Mouse (Mus musculus): ENCODE measurements at regions not wholly inside any gene's neighbourhood (a gene's known extent, or its start where the extent isn't known, plus 50 kb on each side); places are given as distances from the start of the nearest gene placed in this dataset.

- no peak for DNase-seq
These were observed 156.3 kb downstream of the Grm4 start for GRCm38 (mm10) chr17:27364899-27365298.

- DNase-seq, result no peak
These were observed 156.9 kb downstream of the Grm4 start for GRCm38 (mm10) chr17:27364338-27364737.

GRCm38 (mm10) chr17:27363911-27364310 is 157.3 kb downstream of the Grm4 start:
- no peak for DNase-seq

GRCm38 (mm10) chr17:27362221-27362620 is 158.0 kb upstream of the Lemd2 start:
- no peak for DNase-seq

- no peak for DNase-seq
These were observed 157.1 kb upstream of the Lemd2 start for GRCm38 (mm10) chr17:27361362-27361761.

- DNase-seq, result no peak
These were observed 152.6 kb upstream of the Lemd2 start for GRCm38 (mm10) chr17:27356862-27357261.

- DNase-seq, result no peak
These were observed 151.4 kb upstream of the Lemd2 start for GRCm38 (mm10) chr17:27355717-27356116.

GRCm38 (mm10) chr17:27355056-27355455 is 150.8 kb upstream of the Lemd2 start:
- no peak for DNase-seq

GRCm38 (mm10) chr17:27349911-27350310 is 145.6 kb upstream of the Lemd2 start:
- no peak for DNase-seq

- no peak for DNase-seq
These were observed 145.2 kb upstream of the Lemd2 start for GRCm38 (mm10) chr17:27349432-27349831.

- DNase-seq, result no peak
These were observed 138.0 kb upstream of the Lemd2 start for GRCm38 (mm10) chr17:27341952-27342890.

GRCm38 (mm10) chr17:27339823-27340222 is 135.6 kb upstream of the Lemd2 start:
- DNase-seq, result no peak

- DNase-seq, result no peak
These were observed 135.0 kb upstream of the Lemd2 start for GRCm38 (mm10) chr17:27339261-27339660.

- DNase-seq, result no peak
These were observed 131.4 kb upstream of the Lemd2 start for GRCm38 (mm10) chr17:27335621-27336020.

- no peak for DNase-seq
These were observed 129.3 kb upstream of the Lemd2 start for GRCm38 (mm10) chr17:27333593-27333992.

- DNase-seq, result no peak
These were observed 128.9 kb upstream of the Lemd2 start for GRCm38 (mm10) chr17:27333141-27333540.

GRCm38 (mm10) chr17:27332076-27332475 is 127.8 kb upstream of the Lemd2 start:
- DNase-seq, result no peak

- DNase-seq, result no peak
These were observed 127.4 kb upstream of the Lemd2 start for GRCm38 (mm10) chr17:27331630-27332029.

GRCm38 (mm10) chr17:27329791-27330190 is 125.5 kb upstream of the Lemd2 start:
- DNase-seq, result no peak

GRCm38 (mm10) chr17:27329183-27329582 is 124.9 kb upstream of the Lemd2 start:
- DNase-seq, result no peak

- DNase-seq, result no peak
These were observed 120.8 kb upstream of the Lemd2 start for GRCm38 (mm10) chr17:27325002-27325460.

- no peak for DNase-seq
These were observed 119.2 kb upstream of the Lemd2 start for GRCm38 (mm10) chr17:27323513-27323912.

GRCm38 (mm10) chr17:27322891-27323509 is 118.7 kb upstream of the Lemd2 start:
- no peak for DNase-seq

Measured in cerebellum, adult 11-12 months (tissue).